Mouse (Mus musculus) MEL (cell line): ENCODE data around the gene 4430402I18Rik. TPM values are rescaled to one million over a fixed set of nuclear protein-coding genes. Genes with fewer than 3 reads are reported as not detected.

Source experiments
- DNase-seq: peaks from one replicate; pipeline ENCODE4 v3.0.0; 2011; ENCODE audit warnings: low read depth, low spot score
- H3K27ac ChIP-seq: 2 replicates; pipeline ENCODE4 v1.5.1; 2012; ENCODE audit warnings: low read depth, mild to moderate bottlenecking, control low read depth, low read length, moderate library complexity; ENCODE audit not compliant: control insufficient read depth
- H3K27me3 ChIP-seq, 2 experiments: fragments of 150-350 bp in 1 of 2; sonication (generic) in 1 of 2; 2 replicates each; pipeline ENCODE4 v1.6.1; 2012; ENCODE audit warnings: low read length in 2 of 2, mild to moderate bottlenecking in 2 of 2, improper control_type of control experiment in 1 of 2, moderate library complexity in 1 of 2; ENCODE audit not compliant: insufficient read depth in 2 of 2, control insufficient read depth in 1 of 2
- H3K36me3 ChIP-seq, 2 experiments: 2 replicates each; pipeline ENCODE4 v1.6.1; 2012 to 2014; ENCODE audit warnings: low read length in 2 of 2, improper control_type of control experiment in 1 of 2, inconsistent platforms in 1 of 2, mild to moderate bottlenecking in 1 of 2; ENCODE audit not compliant: insufficient read depth in 2 of 2, control insufficient read depth in 1 of 2
- H3K4me1 ChIP-seq, 2 experiments: fragments of 150-350 bp in 1 of 2; sonication (generic) in 1 of 2; 2 replicates each; pipeline ENCODE4 v1.6.1; 2012; ENCODE audit warnings: low read length in 2 of 2, improper control_type of control experiment in 1 of 2, mild to moderate bottlenecking in 1 of 2; ENCODE audit not compliant: insufficient read depth in 2 of 2, control insufficient read depth in 1 of 2
- H3K4me3 ChIP-seq, 2 experiments: fragments of 150-350 bp in 1 of 2; sonication (generic) in 1 of 2; 2 replicates each; pipeline ENCODE4 v1.5.1; 2012; ENCODE audit warnings: low read depth in 2 of 2, low read length in 2 of 2, mild to moderate bottlenecking in 2 of 2, moderate library complexity in 2 of 2, control low read depth in 1 of 2, improper control_type of control experiment in 1 of 2; ENCODE audit not compliant: control insufficient read depth in 1 of 2, insufficient read depth in 1 of 2
- H3K79me2 ChIP-seq: 2 replicates; pipeline ENCODE4 v1.6.1; 2012; ENCODE audit warnings: mild to moderate bottlenecking, low read length, moderate library complexity; ENCODE audit not compliant: control insufficient read depth, poor library complexity, insufficient read depth
- H3K9ac ChIP-seq: 2 replicates; pipeline ENCODE4 v1.6.1; 2012; ENCODE audit warnings: low read depth, mild to moderate bottlenecking, control low read depth, low read length, moderate library complexity; ENCODE audit not compliant: control insufficient read depth, poor library complexity, severe bottlenecking
- H3K9me3 ChIP-seq: fragments of 150-350 bp; sonication (generic); replicated peaks from 2 replicates; pipeline ENCODE4 v1.6.1; 2012; ENCODE audit warnings: mild to moderate bottlenecking, low read length, improper control_type of control experiment, moderate library complexity; ENCODE audit not compliant: insufficient read depth
- CHD1 ChIP-seq: IDR thresholded peaks from 2 replicates; pipeline ENCODE4 v1.6.1; 2012; ENCODE audit warnings: low read depth, mild to moderate bottlenecking, inconsistent platforms, low read length, improper control_type of control experiment
- GATA1 ChIP-seq: IDR thresholded peaks from 2 replicates; pipeline ENCODE4 v1.6.1; 2011; ENCODE audit warnings: low read depth, low read length, improper control_type of control experiment
- JUND ChIP-seq: IDR thresholded peaks from 2 replicates; pipeline ENCODE4 v1.6.1; 2011; ENCODE audit warnings: low read depth, mild to moderate bottlenecking, improper control_type of control experiment, low read length
- KAT2A ChIP-seq: conservative IDR thresholded peaks from 2 replicates; pipeline ENCODE4 v1.6.1; 2012; ENCODE audit warnings: low read depth, low read length, improper control_type of control experiment, inconsistent platforms
- MXI1 ChIP-seq: IDR thresholded peaks from 2 replicates; pipeline ENCODE4 v1.6.1; 2011; ENCODE audit warnings: mild to moderate bottlenecking, low read depth, low read length, improper control_type of control experiment
- POLR2A ChIP-seq, 2 experiments: IDR thresholded peaks; 2 replicates each; pipeline ENCODE4 v1.6.1; 2011 to 2012; ENCODE audit warnings: low read length in 2 of 2, mild to moderate bottlenecking in 2 of 2, control low read depth in 1 of 2, improper control_type of control experiment in 1 of 2, low read depth in 1 of 2, moderate library complexity in 1 of 2; ENCODE audit not compliant: control insufficient read depth in 1 of 2, insufficient read depth in 1 of 2, poor library complexity in 1 of 2
- UBTF ChIP-seq: IDR thresholded peaks from 2 replicates; pipeline ENCODE4 v1.6.1; 2012; ENCODE audit warnings: low read depth, mild to moderate bottlenecking, inconsistent platforms, low read length, improper control_type of control experiment, moderate library complexity, borderline replicate concordance; ENCODE audit not compliant: insufficient read depth
- USF1 ChIP-seq: IDR thresholded peaks from 2 replicates; pipeline ENCODE4 v1.6.1; 2014; ENCODE audit warnings: low read depth, mild to moderate bottlenecking, inconsistent platforms, low read length, improper control_type of control experiment, moderate library complexity
- USF2 ChIP-seq, 2 experiments: IDR thresholded peaks; 2 replicates each; pipeline ENCODE4 v1.6.1; 2011 to 2012; ENCODE audit warnings: improper control_type of control experiment in 2 of 2, low read length in 2 of 2, borderline replicate concordance in 1 of 2, inconsistent platforms in 1 of 2, low read depth in 1 of 2, mild to moderate bottlenecking in 1 of 2; ENCODE audit not compliant: insufficient read depth in 1 of 2
- polyA plus RNA-seq, 2 experiments: library from polyadenylated mRNA; stranded (reverse) in 1 of 2; unstranded in 1 of 2; fragments of >175 nt in 1 of 2; fragments of >200 nt in 1 of 2; gene quantifications; 2 replicates each; pipeline versions ENCODE4 v1.2.1 to v1.2.4; 2012; ENCODE audit warnings: low replicate concordance in 2 of 2, low read depth in 1 of 2; ENCODE audit not compliant: insufficient read length in 2 of 2, insufficient read depth in 1 of 2, missing spikeins in 1 of 2
- total RNA-seq: library from RNA; depleted of rRNA; stranded (reverse); fragments of 300-350 nt; gene quantifications from 2 replicates; pipeline ENCODE4 v1.2.3, GENCODE M21; 2012; rRNA removed

4430402I18Rik gene
- total and polyA plus RNA-seq, 3 experiments: not detected

- TF ChIP-seq POLR2A (IDR thresholded peaks at IDR 0.05; ENCODE audit: control insufficient read depth in 1 of 2, insufficient read depth in 1 of 2, low read depth in 1 of 2, low read length in 2 of 2, poor library complexity in 1 of 2) (no peak), UBTF (no peak), JUND (no peak), GATA1 (no peak), USF2 (IDR thresholded peaks at IDR 0.05; ENCODE audit: borderline replicate concordance in 1 of 2, insufficient read depth in 1 of 2, low read depth in 1 of 2, low read length in 2 of 2) (no peak), CHD1 (no peak)
- no peaks in the 10 kb centered on the region for H3K79me2 ChIP-seq
- no peaks in the 10 kb centered on the region; a peak in 1 of 4 replicates for H3K27me3 ChIP-seq
- no peak for DNase-seq
- H3K4me1 ChIP-seq: no peaks in the 10 kb centered on the region
- H3K27ac ChIP-seq: no peak overlapping the region
- no peaks in the 10 kb centered on the region for H3K36me3 ChIP-seq
- no peaks in the 10 kb centered on the region for H3K9me3 ChIP-seq
- no peak overlapping the region for H3K4me3 ChIP-seq
- H3K9ac ChIP-seq: no peak overlapping the region
Observed at GRCm38 (mm10) chr19:28850510-28850909, 117.1 kb downstream of the 4430402I18Rik start.

GRCm38 (mm10) chr19:28844946-28845710 is 122.5 kb downstream of the 4430402I18Rik start:
- TF ChIP-seq USF1: no peak
- TF ChIP-seq KAT2A: no peak
- TF ChIP-seq UBTF: no peak
- TF ChIP-seq MXI1: no peak
- H3K9me3 ChIP-seq: no peaks in the 10 kb centered on the region
- H3K4me3 ChIP-seq: no peak overlapping the region
- H3K36me3 ChIP-seq: no peaks in the 10 kb centered on the region
- no peak overlapping the region for H3K27ac ChIP-seq
- no peak overlapping the region for H3K9ac ChIP-seq
- no peaks in the 10 kb centered on the region for H3K4me1 ChIP-seq
- H3K79me2 ChIP-seq: no peaks in the 10 kb centered on the region
- DNase-seq: no peak
- no peaks in the 10 kb centered on the region; a peak in 1 of 4 replicates for H3K27me3 ChIP-seq

Other genes with a start within 250 kb of the 4430402I18Rik start
- 0.03 TPM in 1 of 2 replicates, not detected in the other for gene Slc1a1, start 132.8 kb downstream of the 4430402I18Rik start, total RNA-seq
- under 1 TPM in 1 of 2 experiments, not detected in 1; 0.07 TPM for gene Slc1a1, start 132.8 kb downstream of the 4430402I18Rik start, polyA plus RNA-seq
- gene Plpp6, start 3.8 kb downstream of the 4430402I18Rik start, total RNA-seq: 0.08 and 0.10 TPM in 2 replicates
- gene Plpp6, start 3.8 kb downstream of the 4430402I18Rik start, polyA plus RNA-seq: 1 to 10 TPM in 1 of 2 experiments, not detected in 1; 1.9 TPM
- gene Cdc37l1, start 22.6 kb upstream of the 4430402I18Rik start, total RNA-seq: 16.9 and 17.2 TPM in 2 replicates
- gene Cdc37l1, start 22.6 kb upstream of the 4430402I18Rik start, polyA plus RNA-seq: 10 to 100 TPM in 1 of 2 experiments, not detected in 1; 27.7 TPM
- gene Ak3, start 80.2 kb upstream of the 4430402I18Rik start, total RNA-seq: 41.0 and 47.3 TPM in 2 replicates
- 10 to 100 TPM; 50.0 to 86.3 TPM for gene Ak3, start 80.2 kb upstream of the 4430402I18Rik start, polyA plus RNA-seq
- 75.1 and 86.4 TPM in 2 replicates for gene Rcl1, start 133.6 kb upstream of the 4430402I18Rik start, total RNA-seq
- 100 to 1,000 TPM in 1 of 2 experiments, not detected in 1; 122 TPM for gene Rcl1, start 133.6 kb upstream of the 4430402I18Rik start, polyA plus RNA-seq